Mouse (Mus musculus) hindbrain, postnatal 0 days (tissue): ENCODE results near the gene Polr3h. TPM values are rescaled to one million over a fixed set of nuclear protein-coding genes. Genes with fewer than 3 reads are reported as not detected.

ENCODE experiments used
- ATAC-seq: fragments of 200-750 bp; cut with Nextera tagmentation; 2 replicates; pipeline ENCODE4 v1.8.0; 2017; ENCODE audit warnings: mild to moderate bottlenecking, moderate TSS enrichment, moderate library complexity
- DNase-seq: peaks from one replicate; pipeline ENCODE4 v3.0.0-alpha.2; 2015; ENCODE audit warnings: low spot score
- H3K27ac ChIP-seq: fragments of 300-500 bp; sonication (generic); 2 replicates; pipeline ENCODE4 v1.5.1; 2014; ENCODE audit warnings: mild to moderate bottlenecking
- H3K27me3 ChIP-seq: fragments of 300-500 bp; sonication (generic); 2 replicates; pipeline ENCODE4 v1.6.1; 2014; ENCODE audit warnings: low read length, mixed read lengths; ENCODE audit not compliant: insufficient read depth
- H3K36me3 ChIP-seq: fragments of 300-500 bp; sonication (generic); 2 replicates; pipeline ENCODE4 v1.6.1; 2014; ENCODE audit warnings: low read length, mixed read lengths; ENCODE audit not compliant: insufficient read depth
- H3K4me1 ChIP-seq: fragments of 300-500 bp; sonication (generic); 2 replicates; pipeline ENCODE4 v1.6.1; 2014; ENCODE audit warnings: antibody characterized with exemption, low read length, mixed read lengths; ENCODE audit not compliant: insufficient read depth
- H3K4me2 ChIP-seq: fragments of 300-500 bp; sonication (generic); 2 replicates; pipeline ENCODE4 v1.6.1; 2014; ENCODE audit warnings: low read depth, mild to moderate bottlenecking, low read length, moderate library complexity, mixed read lengths
- H3K4me3 ChIP-seq: fragments of 300-500 bp; sonication (generic); 2 replicates; pipeline ENCODE4 v1.5.1; 2014; ENCODE audit warnings: low read length
- H3K9ac ChIP-seq: fragments of 300-500 bp; sonication (generic); replicated peaks from 2 replicates; pipeline ENCODE4 v1.6.1; 2014; ENCODE audit warnings: mild to moderate bottlenecking, low read length, moderate library complexity, mixed read lengths
- H3K9me3 ChIP-seq: fragments of 300-500 bp; sonication (generic); 2 replicates; pipeline ENCODE4 v1.6.1; 2016; ENCODE audit warnings: low read length, mixed read lengths
- CTCF ChIP-seq: IDR thresholded peaks from 2 replicates; pipeline ENCODE4 v1.5.1; 2016; ENCODE audit warnings: antibody characterized with exemption, control low read depth, low read depth
- WGBS: fragments of 180-500 bp; shearing (Covaris S2); extraction: QIAGEN DNeasy Blood & Tissue Kit; methylation state at CpG from one replicate; pipeline ENCODE4 v1.1.7; 2014; 5-methylcytosine and 5-hydroxymethylcytosine counted together
- polyA plus RNA-seq: library from polyadenylated mRNA; unstranded; fragments of >200 nt; fragmentation: Nextera tagmentation; extraction: Ambion mirVana; gene quantifications from 2 replicates; pipeline ENCODE4 v1.2.1, GENCODE M21; 2015
- total RNA-seq: library from RNA; depleted of rRNA; stranded (reverse); fragments of >200 nt; gene quantifications from 2 replicates; pipeline ENCODE4 v1.2.3, GENCODE M21; 2014

Gene Polr3h
- total and polyA plus RNA-seq, 2 experiments from 2014 or later = 47.2 to 101 TPM

DNA sequence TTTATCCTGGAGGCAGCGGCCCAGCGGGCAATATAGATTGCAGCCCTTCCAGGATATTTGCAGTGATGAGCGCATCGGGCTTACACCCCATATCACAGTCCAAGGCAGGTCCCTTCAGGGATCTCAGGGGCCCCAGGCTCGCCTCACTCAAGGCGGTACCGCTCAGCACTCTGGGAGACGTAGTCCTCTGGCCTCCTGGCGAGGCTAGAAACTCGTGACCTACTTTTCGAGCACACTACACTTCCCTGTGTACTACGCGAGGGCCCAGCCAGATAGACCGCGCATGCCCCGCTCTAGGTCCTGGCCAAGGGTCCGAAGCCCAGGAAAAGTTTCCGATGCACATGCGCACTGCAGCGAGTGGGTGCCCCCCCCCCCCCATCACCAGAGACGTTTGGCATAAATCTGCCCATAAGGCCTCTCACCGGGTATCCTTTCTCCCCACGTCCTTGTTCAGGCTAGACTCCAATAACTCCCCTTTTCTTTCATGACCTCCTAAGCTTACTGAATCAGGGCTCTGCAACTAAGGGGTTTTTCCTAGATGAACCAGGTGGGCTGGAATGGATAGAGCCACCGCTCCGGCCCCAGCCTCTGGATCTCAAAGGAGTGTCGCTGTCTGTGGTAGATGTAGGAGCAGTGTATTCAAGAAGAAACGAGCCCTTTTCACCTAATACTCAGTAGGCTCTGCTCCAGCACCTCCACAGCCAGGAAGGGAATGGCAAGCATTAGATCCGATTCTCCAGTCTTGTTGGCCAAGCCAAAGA is 69.8 kb downstream of the Polr3h start:
- peak overlapping the region; percentile 92 for H3K27ac ChIP-seq
- no peaks in the 10 kb centered on the region for H3K27me3 ChIP-seq
- 0 out of 2 replicates have a peak, but pooled peaks cover 14% of the 10 kb centered on the region for H3K4me1 ChIP-seq
- H3K4me3 ChIP-seq = peak overlapping the region; percentile 74
- H3K4me2 ChIP-seq = peak overlapping the region; percentile 87
- H3K9ac ChIP-seq = peak overlapping the region; percentile 80
- DNase-seq = peak; percentile 96
- no peaks in the 10 kb centered on the region for H3K9me3 ChIP-seq
- peak; percentile 88 for ATAC-seq
- H3K36me3 ChIP-seq = peaks cover 6% of the 10 kb centered on the region
- WGBS = under 1% methylated on average over 28 of the region's 28 CpGs
- TF ChIP-seq CTCF = no peak

DNA sequence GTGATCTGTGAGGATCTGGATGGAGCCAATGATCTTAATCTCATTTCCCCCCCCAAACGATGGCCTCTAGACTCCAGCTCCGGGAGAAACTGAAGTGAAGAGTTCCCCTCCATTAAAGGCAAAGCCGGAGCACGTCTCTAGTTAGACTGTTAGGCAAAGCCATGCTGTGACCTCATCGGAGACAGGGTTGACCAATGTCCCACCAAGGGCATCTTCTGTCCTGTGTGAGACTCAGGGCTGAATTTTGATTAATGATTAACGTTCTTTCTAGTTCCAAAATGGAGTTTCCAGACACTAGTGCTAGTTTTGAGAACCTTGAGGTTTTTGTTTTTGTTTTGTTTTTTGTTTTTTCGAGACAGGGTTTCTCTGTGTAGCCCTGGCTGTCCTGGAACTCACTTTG is 73.0 kb downstream of the Polr3h start:
- 90% methylated on average over 7 of the region's 7 CpGs for WGBS
- no peak for ATAC-seq
- Histone ChIP-seq H3K4me1 (0 out of 2 replicates have a peak, but pooled peaks cover 5% of the 10 kb centered on the region), H3K9me3 (no peaks in the 10 kb centered on the region), H3K27me3 (no peaks in the 10 kb centered on the region), H3K4me2 (no peak overlapping the region), H3K36me3 (peaks cover 30% of the 10 kb centered on the region), H3K27ac (no peak overlapping the region), H3K9ac (no peak overlapping the region), H3K4me3 (no peak overlapping the region)
- DNase-seq = no peak
- no peak for TF ChIP-seq CTCF

DNA sequence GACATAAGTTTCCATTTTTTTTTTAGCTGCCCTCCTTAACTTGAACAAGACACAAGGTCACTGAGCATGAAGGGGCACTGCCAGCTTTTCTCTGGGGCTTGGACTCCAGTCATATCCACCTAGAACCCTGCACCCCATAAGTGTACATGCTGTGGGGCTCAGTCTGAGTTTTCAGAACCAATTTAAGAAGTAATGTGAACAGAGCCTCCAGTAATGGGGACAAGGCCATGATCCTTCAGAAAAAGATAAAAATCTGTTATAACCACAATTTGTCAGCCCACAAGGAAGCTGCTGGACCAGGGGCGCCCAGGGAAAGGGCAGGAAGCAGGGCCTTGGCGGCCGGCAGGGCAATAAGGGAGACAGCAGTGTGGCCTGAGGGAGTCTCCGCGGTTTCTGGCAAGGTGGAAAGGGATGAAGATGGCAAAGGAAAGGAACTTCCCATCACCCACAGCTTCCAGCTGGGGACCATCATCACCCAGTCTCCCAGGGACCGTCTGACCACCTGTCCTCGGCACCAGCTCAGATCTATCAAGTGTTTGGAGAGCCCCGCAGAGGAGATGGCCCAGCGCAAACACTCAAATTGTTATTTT is 73.5 kb downstream of the Polr3h start:
- Histone ChIP-seq H3K4me3 (no peak overlapping the region), H3K27ac (no peak overlapping the region), H3K4me1 (0 out of 2 replicates have a peak, but pooled peaks cover 5% of the 10 kb centered on the region), H3K9ac (no peak overlapping the region), H3K36me3 (peaks cover 30% of the 10 kb centered on the region), H3K9me3 (no peaks in the 10 kb centered on the region), H3K4me2 (no peak overlapping the region), H3K27me3 (no peaks in the 10 kb centered on the region)
- ATAC-seq = no peak
- DNase-seq = no peak
- no peak for TF ChIP-seq CTCF
- 85% methylated on average over 9 of the region's 9 CpGs for WGBS

DNA sequence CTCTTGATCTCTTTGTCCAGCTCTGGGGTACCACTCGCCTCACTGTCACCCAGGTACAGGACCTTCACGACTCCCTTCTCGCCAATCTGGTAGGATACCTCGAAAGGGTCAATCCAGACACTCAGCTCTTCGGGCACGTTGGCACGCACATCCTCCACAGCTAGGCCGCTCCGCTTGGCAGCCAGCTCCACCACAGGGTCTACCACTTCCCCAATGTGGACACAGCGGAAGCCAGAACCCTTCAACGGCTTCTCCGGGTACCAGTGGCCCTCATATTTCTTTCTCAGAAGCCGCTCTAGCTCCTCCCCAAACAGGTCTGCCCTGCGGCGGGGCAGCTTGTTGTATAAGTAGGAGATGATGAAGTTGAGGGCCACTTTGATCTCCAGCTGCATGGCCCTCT is 74.7 kb downstream of the Polr3h start:
- H3K36me3 ChIP-seq = peaks cover 30% of the 10 kb centered on the region
- no peak overlapping the region for H3K27ac ChIP-seq
- no peak overlapping the region for H3K4me2 ChIP-seq
- no peaks in the 10 kb centered on the region for H3K27me3 ChIP-seq
- H3K4me1 ChIP-seq = 0 out of 2 replicates have a peak, but pooled peaks cover 5% of the 10 kb centered on the region
- H3K9me3 ChIP-seq = no peaks in the 10 kb centered on the region
- no peak for TF ChIP-seq CTCF
- ATAC-seq (no peak), DNase-seq (no peak)
- H3K4me3 ChIP-seq = no peak overlapping the region
- H3K9ac ChIP-seq = no peak overlapping the region
- WGBS = 97% methylated on average over 15 of the region's 15 CpGs

DNA sequence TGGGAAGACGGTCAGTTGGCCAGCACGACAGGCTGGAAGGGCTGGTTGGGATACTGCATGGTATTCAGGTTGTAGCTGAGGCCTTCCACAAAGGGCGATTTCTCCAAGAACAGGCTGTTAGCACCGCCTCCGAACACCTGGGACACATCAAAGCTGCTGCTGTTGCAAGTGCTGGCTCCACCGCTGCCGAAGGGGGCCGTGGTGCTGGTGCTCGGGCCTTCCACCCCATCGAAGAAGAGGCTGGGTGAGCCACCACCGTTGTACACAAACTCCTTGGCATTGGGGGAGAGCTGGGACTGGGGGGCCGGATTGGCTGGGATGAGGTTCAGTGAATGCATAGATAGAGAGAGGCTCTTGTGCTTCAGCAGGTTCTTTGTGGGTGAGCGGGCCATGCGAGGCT is 75.3 kb downstream of the Polr3h start:
- H3K4me2 ChIP-seq = no peak overlapping the region
- H3K4me1 ChIP-seq = 0 out of 2 replicates have a peak, but pooled peaks cover 5% of the 10 kb centered on the region
- no peak for DNase-seq
- H3K27ac ChIP-seq = no peak overlapping the region
- no peaks in the 10 kb centered on the region for H3K27me3 ChIP-seq
- peaks cover 30% of the 10 kb centered on the region for H3K36me3 ChIP-seq
- 85% methylated on average over 14 of the region's 14 CpGs for WGBS
- TF ChIP-seq CTCF = no peak
- H3K9me3 ChIP-seq = no peaks in the 10 kb centered on the region
- H3K9ac ChIP-seq = no peak overlapping the region
- no peak for ATAC-seq
- H3K4me3 ChIP-seq = no peak overlapping the region

DNA sequence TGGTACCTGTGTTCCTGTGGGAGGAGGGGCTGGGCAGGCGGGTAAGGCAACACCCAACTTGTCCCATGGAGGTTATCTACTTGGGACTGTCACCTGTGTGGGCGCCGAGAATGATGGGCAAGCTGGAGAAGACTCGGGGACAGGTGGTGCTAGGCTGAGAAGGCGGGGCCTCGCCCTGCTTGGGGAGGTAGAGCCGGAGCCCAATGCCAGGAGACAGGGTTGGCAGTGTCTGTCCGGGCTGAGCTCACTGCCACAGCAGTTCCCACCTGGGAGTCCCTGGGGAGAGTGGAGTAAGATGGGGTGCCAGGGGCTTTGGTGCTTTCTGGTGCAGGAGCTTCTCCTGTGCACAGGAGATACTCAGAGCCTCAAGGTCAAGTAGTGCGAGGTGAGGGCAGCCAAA is 76.9 kb downstream of the Polr3h start:
- 85% methylated on average over 9 of the region's 9 CpGs for WGBS
- Histone ChIP-seq H3K4me1 (no peaks in the 10 kb centered on the region), H3K4me3 (no peak overlapping the region), H3K27ac (no peak overlapping the region), H3K9ac (no peak overlapping the region), H3K4me2 (no peak overlapping the region), H3K36me3 (peaks cover 30% of the 10 kb centered on the region), H3K27me3 (no peaks in the 10 kb centered on the region), H3K9me3 (no peaks in the 10 kb centered on the region)
- no peak for DNase-seq
- no peak for TF ChIP-seq CTCF
- no peak for ATAC-seq

- DNase-seq (peak; percentile 64), ATAC-seq (no peak)
- Histone ChIP-seq H3K27ac (no peak overlapping the region), H3K9me3 (no peaks in the 10 kb centered on the region), H3K4me2 (no peak overlapping the region), H3K27me3 (no peaks in the 10 kb centered on the region), H3K4me3 (no peak overlapping the region), H3K4me1 (no peaks in the 10 kb centered on the region), H3K36me3 (peaks cover 30% of the 10 kb centered on the region), H3K9ac (no peak overlapping the region)
- 42% methylated on average over 7 of the region's 7 CpGs for WGBS
- peak; percentile 72 for TF ChIP-seq CTCF
Observed at GRCm38 (mm10) chr15:81848301-81848700, 77.7 kb downstream of the Polr3h start.
